Mouse (Mus musculus): ENCODE measurements around the gene Slfn3.

GRCm38 (mm10) chr11:83223367-83223766, 32.2 kb downstream of the Slfn3 start:
- TF ChIP-seq CTCF (IDR thresholded peaks at IDR 0.05; ENCODE audit: control insufficient read depth, insufficient read depth, low read length): no peak
- TF ChIP-seq POLR2A (IDR thresholded peaks at IDR 0.05; ENCODE audit: borderline replicate concordance, control insufficient read depth, low read depth, low read length): no peak

Data from bone marrow, adult 2 months (tissue).